Comparison of ENCODE assay signal across 15 mouse cellular contexts in the genomic region with DNA sequence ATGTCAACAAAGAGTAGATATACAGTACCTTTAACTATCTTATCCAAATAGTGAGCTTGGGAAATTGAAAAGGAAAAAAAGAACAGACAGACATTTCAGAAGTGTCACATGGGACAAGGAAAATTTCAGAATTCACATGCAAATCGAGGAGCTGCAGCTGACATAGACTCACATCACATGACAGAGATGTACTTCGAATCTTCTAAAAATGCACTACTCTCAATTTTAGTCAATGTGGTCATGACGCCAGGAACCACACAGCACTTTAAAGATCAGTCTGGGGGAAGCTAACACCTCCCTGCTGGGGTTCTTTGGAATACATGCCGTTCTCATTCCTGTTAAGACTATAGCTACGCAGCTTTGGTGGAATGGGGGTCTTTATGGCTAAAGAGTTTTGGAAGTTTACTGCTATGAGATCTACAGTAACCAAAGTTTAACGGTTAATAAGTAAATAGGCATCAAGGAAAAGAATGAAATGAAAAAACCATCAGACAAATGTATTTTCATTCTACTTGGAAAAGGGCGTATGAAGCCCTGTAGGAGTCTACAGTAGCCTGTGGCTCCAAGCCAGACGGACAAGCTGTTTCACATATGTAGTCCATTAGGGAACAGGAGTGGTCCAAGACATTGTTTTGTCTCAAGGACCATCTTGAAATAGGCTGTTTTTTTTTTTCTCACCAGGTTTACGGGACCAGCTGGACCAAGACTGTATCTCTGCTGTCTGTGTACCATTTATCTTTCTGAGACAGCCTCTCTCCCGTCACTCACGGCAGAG.
DNase-seq lines count a peak whose midpoint lies in the region; ATAC-seq and TF ChIP-seq lines count a peak whose summit lies in the region.
"Had no signal": no experiment of that assay in that cellular context is flagged by ENCODE, and none has a peak within 500 bp of the region (broad histone marks: within the 10 kb centered on the region; RNA-seq: fewer than 3 reads in every experiment).

No protein-coding gene starts in this region.

- H3K4me2 ChIP-seq in kidney, embryonic 14.5 days (replicated peaks; ENCODE audit: low read depth, low read length): no peak overlapping the region
- H3K4me2 ChIP-seq in embryonic facial prominence, embryonic 14.5 days (ENCODE audit: low read depth, low read length): no peak overlapping the region
- H3K4me2 ChIP-seq in stomach, postnatal 0 days (replicated peaks; ENCODE audit: low read depth): no peak overlapping the region
- H3K4me2 ChIP-seq: liver, embryonic 13.5 days had no signal

- H3K27me3 ChIP-seq in kidney, embryonic 14.5 days (ENCODE audit: control insufficient read depth, insufficient read depth, low read length): no peaks in the 10 kb centered on the region
- H3K27me3 ChIP-seq in embryonic facial prominence, embryonic 14.5 days (replicated peaks; ENCODE audit: control insufficient read depth, insufficient read depth, low read length): no peaks in the 10 kb centered on the region
- H3K27me3 ChIP-seq in stomach, postnatal 0 days (ENCODE audit: control insufficient read depth, insufficient read depth, low read length): no peaks in the 10 kb centered on the region
- H3K27me3 ChIP-seq: liver, embryonic 13.5 days had no signal

- H3K27ac ChIP-seq in kidney, embryonic 14.5 days (ENCODE audit: low read depth, low read length): no peak overlapping the region
- H3K27ac ChIP-seq in embryonic facial prominence, embryonic 14.5 days (replicated peaks; ENCODE audit: low read depth, low read length): no peak overlapping the region
- no peak overlapping the region for H3K27ac ChIP-seq in stomach, postnatal 0 days (replicated peaks)
- H3K27ac ChIP-seq: kidney, postnatal 0 days; liver, embryonic 13.5 days had no signal

- no peak for TF ChIP-seq EP300 in stomach, postnatal 0 days (optimal IDR thresholded peaks at IDR 0.05)

- 80% methylated on average over 11 of the region's 11 CpGs for WGBS in kidney, embryonic 14.5 days
- 56% methylated on average over 11 of the region's 11 CpGs for WGBS in embryonic facial prominence, embryonic 14.5 days
- WGBS in stomach, postnatal 0 days: 69% methylated on average over 11 of the region's 11 CpGs

- peak; percentile 31 to 54 for DNase-seq in frontal cortex, adult 2 months (ENCODE audit: extremely low spot score in 1 of 2, low spot score in 1 of 2)
- DNase-seq in frontal cortex, postnatal 14 days (ENCODE audit: low spot score in 2 of 2): no peak
- DNase-seq in kidney, postnatal 4 days: peak; percentile 35 to 37
- DNase-seq in embryonic facial prominence, embryonic 14.5 days (ENCODE audit: low spot score): peak; percentile 71
- peak; percentile 43 to 45 for DNase-seq in left cerebral cortex, postnatal 36 days (ENCODE audit: low spot score in 2 of 2)
- no peak for DNase-seq in urinary bladder, postnatal 36 days (ENCODE audit: low spot score in 2 of 2)
- no peak for DNase-seq in stomach, postnatal 0 days (ENCODE audit: low spot score)
- DNase-seq: adrenal gland, postnatal 25 days; cerebellum, adult 11-12 months; layer of hippocampus, postnatal 36 days; liver, embryonic 13.5 days; thymus, adult 18-20 months had no signal

- H3K4me1 ChIP-seq in kidney, embryonic 14.5 days (ENCODE audit: control insufficient read depth, insufficient read depth, low read length): no peaks in the 10 kb centered on the region
- H3K4me1 ChIP-seq in embryonic facial prominence, embryonic 14.5 days (ENCODE audit: control insufficient read depth, insufficient read depth, low read length): peaks cover 45% of the 10 kb centered on the region
- no peaks in the 10 kb centered on the region for H3K4me1 ChIP-seq in stomach, postnatal 0 days (replicated peaks; ENCODE audit: control insufficient read depth, insufficient read depth)
- H3K4me1 ChIP-seq: liver, embryonic 13.5 days had no signal

- intact Hi-C loops in left cerebral cortex, postnatal 36 days (cut with DNase I): loop anchor here (10.0 kb wide), 1 partner anchor 201 kb away; no protein-coding TSS in a partner anchor

- no peak overlapping the region for H3K9ac ChIP-seq in kidney, embryonic 14.5 days (ENCODE audit: low read depth, low read length)
- no peak overlapping the region for H3K9ac ChIP-seq in embryonic facial prominence, embryonic 14.5 days (ENCODE audit: low read depth, low read length)
- no peak overlapping the region for H3K9ac ChIP-seq in stomach, postnatal 0 days (ENCODE audit: low read length)
- H3K9ac ChIP-seq: liver, embryonic 13.5 days had no signal

- H3K9me3 ChIP-seq in kidney, embryonic 14.5 days (ENCODE audit: control insufficient read depth, low read length): no peaks in the 10 kb centered on the region
- H3K9me3 ChIP-seq in embryonic facial prominence, embryonic 14.5 days (ENCODE audit: control insufficient read depth, low read length): no peaks in the 10 kb centered on the region
- H3K9me3 ChIP-seq in stomach, postnatal 0 days (ENCODE audit: control insufficient read depth, low read length): no peaks in the 10 kb centered on the region
- H3K9me3 ChIP-seq: liver, embryonic 13.5 days had no signal

- H3K4me3 ChIP-seq in kidney, embryonic 14.5 days (ENCODE audit: low read length): no peak overlapping the region
- H3K4me3 ChIP-seq in embryonic facial prominence, embryonic 14.5 days (ENCODE audit: low read depth, low read length): no peak overlapping the region
- no peak overlapping the region for H3K4me3 ChIP-seq in stomach, postnatal 0 days (ENCODE audit: low read depth, low read length)
- H3K4me3 ChIP-seq: erythroblast, embryonic 14.5 days; liver, embryonic 13.5 days had no signal

- ATAC-seq in kidney, embryonic 14.5 days (ENCODE audit: low FRiP score, low TSS enrichment): no peak
- no peak for ATAC-seq in embryonic facial prominence, embryonic 14.5 days (ENCODE audit: low read depth)
- no peak for ATAC-seq in stomach, postnatal 0 days (ENCODE audit: low FRiP score, low TSS enrichment)

- H3K36me3 ChIP-seq in kidney, embryonic 14.5 days (ENCODE audit: control insufficient read depth, insufficient read depth, low read length): no peaks in the 10 kb centered on the region
- H3K36me3 ChIP-seq in embryonic facial prominence, embryonic 14.5 days (ENCODE audit: control insufficient read depth, insufficient read depth, low read length): peaks cover 9% of the 10 kb centered on the region; the same call in 1 of the 2 replicates
- no peaks in the 10 kb centered on the region for H3K36me3 ChIP-seq in stomach, postnatal 0 days (ENCODE audit: control insufficient read depth, insufficient read depth, low read length)
- H3K36me3 ChIP-seq: liver, embryonic 13.5 days had no signal

- no peak for TF ChIP-seq CTCF in stomach, postnatal 0 days (IDR thresholded peaks at IDR 0.05; ENCODE audit: low read depth)

Comparison
In these comparisons a context has a peak if more than half of its experiments do, and no peak if none do; other contexts are left out.
1. DNase-seq: peak in frontal cortex, adult 2 months (2 of 2), kidney, postnatal 4 days (2 of 2), embryonic facial prominence, embryonic 14.5 days (single experiment) and left cerebral cortex, postnatal 36 days (2 of 2); none in frontal cortex, postnatal 14 days (0 of 2), urinary bladder, postnatal 36 days (0 of 2) and stomach, postnatal 0 days (single experiment).